Mouse (Mus musculus): ENCODE data around the gene Cpa2. TPM values are rescaled to one million over a fixed set of nuclear protein-coding genes. Genes with fewer than 3 reads are reported as not detected.

The Cpa2 gene
- total and polyA plus RNA-seq, 3 experiments, result 0.12 to 0.43 TPM; not detected in 1

DNA sequence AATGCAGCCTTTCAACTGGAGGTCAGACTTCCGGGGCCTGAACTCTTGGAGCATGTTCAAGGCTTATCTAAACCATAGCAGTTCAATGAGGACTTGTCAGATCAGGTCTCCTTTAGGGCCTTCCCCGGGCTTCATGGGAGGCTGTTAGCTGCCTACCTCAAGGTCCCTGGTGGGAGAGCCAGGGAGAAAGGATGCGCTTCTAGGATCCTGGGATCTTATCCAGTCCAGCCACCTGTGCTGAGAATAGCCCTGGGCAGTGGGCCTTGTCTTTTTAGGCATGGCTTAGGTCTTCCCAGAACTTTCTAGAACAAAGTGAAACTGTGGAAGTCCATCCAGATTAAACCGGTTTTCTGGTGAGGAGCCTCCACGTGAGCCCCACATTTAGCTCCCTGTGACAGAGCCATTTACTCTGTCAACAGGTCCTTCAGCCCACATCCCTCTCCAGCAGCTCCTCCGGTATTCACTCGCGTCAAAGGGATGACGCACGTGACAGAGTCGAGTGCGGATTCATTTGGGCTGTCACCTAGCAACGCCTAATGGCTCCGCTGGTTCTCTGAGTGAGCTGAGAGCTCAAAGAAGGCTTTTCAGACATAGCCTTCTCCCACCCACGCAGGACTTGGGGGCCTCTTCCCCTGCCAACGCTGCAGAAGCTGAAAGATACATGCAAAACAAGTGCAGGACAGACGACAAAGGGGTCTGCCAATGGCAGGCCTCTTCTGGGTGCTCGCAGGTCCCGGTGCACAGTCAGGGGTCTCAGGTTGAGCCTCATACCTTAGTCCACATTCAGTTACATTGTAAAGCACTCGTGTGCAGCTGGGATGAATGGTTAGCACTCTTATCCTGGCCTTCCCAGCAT is 31.3 kb downstream of the Cpa2 start:
- H3K4me3 ChIP-seq (ENCODE audit: control insufficient read depth in 1 of 2, insufficient read depth in 1 of 2, low read depth in 2 of 2, low read length in 2 of 2), result no peak overlapping the region
- H3K4me1 ChIP-seq (ENCODE audit: control insufficient read depth in 1 of 2, insufficient read depth in 2 of 2, low read length in 2 of 2), result no peaks in the 10 kb centered on the region
- no peaks in the 10 kb centered on the region for H3K9me3 ChIP-seq (replicated peaks; ENCODE audit: insufficient read depth, low read length)
- H3K9ac ChIP-seq (ENCODE audit: control insufficient read depth, low read depth, low read length, poor library complexity, severe bottlenecking), result no peak overlapping the region
- no peak overlapping the region for H3K27ac ChIP-seq (ENCODE audit: control insufficient read depth, low read depth, low read length)
- no peak for DNase-seq (ENCODE audit: low read depth, low spot score)
- H3K36me3 ChIP-seq (ENCODE audit: control insufficient read depth in 1 of 2, insufficient read depth in 2 of 2, low read length in 2 of 2), result no peaks in the 10 kb centered on the region
- TF ChIP-seq USF2 (IDR thresholded peaks at IDR 0.05; ENCODE audit: borderline replicate concordance in 1 of 2, insufficient read depth in 1 of 2, low read depth in 1 of 2, low read length in 2 of 2) (no peak), NELFE (IDR thresholded peaks at IDR 0.05; ENCODE audit: low read depth, low read length) (no peak), ZKSCAN1 (IDR thresholded peaks at IDR 0.05; ENCODE audit: low read depth, low read length) (no peak)
- H3K27me3 ChIP-seq (ENCODE audit: control insufficient read depth in 1 of 2, insufficient read depth in 2 of 2, low read length in 2 of 2), result peaks cover 3 to 8% of the 10 kb centered on the region in 2 experiments; a peak in 3 of 4 replicates
- no peaks in the 10 kb centered on the region for H3K79me2 ChIP-seq (ENCODE audit: control insufficient read depth, insufficient read depth, low read length, poor library complexity)

DNA sequence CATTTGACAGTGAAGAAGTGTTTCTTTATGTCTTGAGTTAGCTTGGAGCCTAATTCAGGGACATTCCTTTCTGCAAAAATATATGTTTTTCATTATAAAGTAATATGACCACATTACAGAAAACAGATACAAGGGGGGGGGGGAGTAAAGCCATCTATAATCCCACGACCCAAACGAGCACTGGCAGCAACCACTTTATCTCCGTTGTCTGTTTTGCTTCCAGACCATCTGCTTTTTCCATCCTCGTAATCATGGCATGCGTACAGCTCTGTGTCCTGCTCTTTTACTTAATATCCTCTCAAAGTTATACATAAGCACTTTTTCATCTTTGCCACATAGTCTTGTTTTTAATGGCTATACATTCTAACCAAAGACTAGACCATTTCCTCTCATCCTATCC is 32.0 kb downstream of the Cpa2 start:
- Histone ChIP-seq H3K4me1 (ENCODE audit: control insufficient read depth in 1 of 2, insufficient read depth in 2 of 2, low read length in 2 of 2) (no peaks in the 10 kb centered on the region), H3K4me3 (ENCODE audit: control insufficient read depth in 1 of 2, insufficient read depth in 1 of 2, low read depth in 2 of 2, low read length in 2 of 2) (no peak overlapping the region), H3K79me2 (ENCODE audit: control insufficient read depth, insufficient read depth, low read length, poor library complexity) (no peaks in the 10 kb centered on the region), H3K9ac (ENCODE audit: control insufficient read depth, low read depth, low read length, poor library complexity, severe bottlenecking) (no peak overlapping the region), H3K27me3 (ENCODE audit: control insufficient read depth in 1 of 2, insufficient read depth in 2 of 2, low read length in 2 of 2) (peaks cover 3 to 7% of the 10 kb centered on the region in 2 experiments; a peak in 3 of 4 replicates), H3K36me3 (ENCODE audit: control insufficient read depth in 1 of 2, insufficient read depth in 2 of 2, low read length in 2 of 2) (no peaks in the 10 kb centered on the region), H3K27ac (ENCODE audit: control insufficient read depth, low read depth, low read length) (no peak overlapping the region), H3K9me3 (replicated peaks; ENCODE audit: insufficient read depth, low read length) (no peaks in the 10 kb centered on the region)
- no peak for DNase-seq (ENCODE audit: low read depth, low spot score)
- TF ChIP-seq TCF12 (IDR thresholded peaks at IDR 0.05; ENCODE audit: low read depth, low read length) (no peak), ZMIZ1 (IDR thresholded peaks at IDR 0.05; ENCODE audit: low read depth, low read length) (no peak), SMC3 (IDR thresholded peaks at IDR 0.05; ENCODE audit: low read depth, low read length) (no peak), CTCF (IDR thresholded peaks at IDR 0.05 in 2 of 3, conservative IDR thresholded peaks at IDR 0.05 in 1 of 3; ENCODE audit: control insufficient read depth in 1 of 3, insufficient read depth in 1 of 3, low read depth in 2 of 3, low read length in 3 of 3, poor library complexity in 1 of 3, severe bottlenecking in 1 of 3) (no peak), ZNF384 (IDR thresholded peaks at IDR 0.05; ENCODE audit: low read depth, low read length) (no peak), MAFK (IDR thresholded peaks at IDR 0.05; ENCODE audit: borderline replicate concordance, low read depth, low read length) (no peak), MYC (IDR thresholded peaks at IDR 0.05; ENCODE audit: low read depth, low read length) (no peak), MEF2A (IDR thresholded peaks at IDR 0.05; ENCODE audit: extremely low read depth, insufficient replicate concordance, low read depth, low read length, poor library complexity, severe bottlenecking) (no peak), ZKSCAN1 (IDR thresholded peaks at IDR 0.05; ENCODE audit: low read depth, low read length) (no peak), MAX (IDR thresholded peaks at IDR 0.05; ENCODE audit: low read length) (no peak), ETS1 (IDR thresholded peaks at IDR 0.05; ENCODE audit: low read depth, low read length) (no peak), ZC3H11A (IDR thresholded peaks at IDR 0.05; ENCODE audit: low read depth, low read length) (no peak), GABPA (IDR thresholded peaks at IDR 0.05; ENCODE audit: low read depth, low read length) (no peak)
